Mouse (Mus musculus) myocyte (in vitro differentiated cells): ENCODE data around the gene Nuak1. TPM values are rescaled to one million over a fixed set of nuclear protein-coding genes. Genes with fewer than 3 reads are reported as not detected.

Experiments used
- H3K27me3 ChIP-seq: one replicate; pipeline ENCODE4 v1.6.1; 2011; ENCODE audit not compliant: control insufficient read depth, insufficient read depth, insufficient read length
- H3K36me3 ChIP-seq: one replicate; pipeline ENCODE4 v1.6.1; 2011; ENCODE audit not compliant: control insufficient read depth, insufficient read depth
- H3K4me2 ChIP-seq: one replicate; pipeline ENCODE4 v1.6.1; 2011; ENCODE audit warnings: low read depth, control low read depth
- H3K4me3 ChIP-seq: one replicate; pipeline ENCODE4 v1.5.1; 2011; ENCODE audit warnings: mild to moderate bottlenecking, control low read depth, moderate library complexity
- H3K79me2 ChIP-seq: one replicate; pipeline ENCODE4 v1.6.1; 2011; ENCODE audit not compliant: control insufficient read depth, insufficient read depth
- H3ac ChIP-seq: one replicate; pipeline ENCODE4 v1.6.1; 2011; ENCODE audit not compliant: control insufficient read depth, insufficient read length
- CEBPB ChIP-seq: IDR thresholded peaks from 2 replicates; pipeline ENCODE4 v1.6.1; 2011; ENCODE audit warnings: mild to moderate bottlenecking, moderate library complexity; ENCODE audit not compliant: poor library complexity, insufficient read depth, severe bottlenecking
- E2F4 ChIP-seq: IDR thresholded peaks from one replicate; pipeline ENCODE4 v1.6.1; 2011; ENCODE audit warnings: mild to moderate bottlenecking, control low read depth, moderate library complexity; ENCODE audit not compliant: insufficient read depth
- MAX ChIP-seq: IDR thresholded peaks from one replicate; pipeline ENCODE4 v1.6.1; 2011; ENCODE audit warnings: low read depth, mild to moderate bottlenecking, control low read depth
- MYOD1 ChIP-seq, 3 experiments: IDR thresholded peaks; one replicate each; pipeline ENCODE4 v1.6.1; 2011; ENCODE audit warnings: control low read depth in 2 of 3, low read depth in 2 of 3, mild to moderate bottlenecking in 2 of 3, moderate library complexity in 1 of 3; ENCODE audit not compliant: insufficient read length in 2 of 3, control insufficient read depth in 1 of 3
- MYOG ChIP-seq, 3 experiments: IDR thresholded peaks; one replicate each; pipeline ENCODE4 v1.6.1; 2011; ENCODE audit warnings: control low read depth in 2 of 3, low read depth in 2 of 3, mild to moderate bottlenecking in 2 of 3; ENCODE audit not compliant: insufficient read length in 2 of 3, control insufficient read depth in 1 of 3, insufficient read depth in 1 of 3
- POLR2A ChIP-seq: IDR thresholded peaks from one replicate; pipeline ENCODE4 v1.6.1; 2011; ENCODE audit warnings: low read depth, mild to moderate bottlenecking, control low read depth, moderate library complexity; ENCODE audit not compliant: insufficient read length
- POLR2AphosphoS2 ChIP-seq: IDR thresholded peaks from one replicate; pipeline ENCODE4 v1.6.1; 2011; ENCODE audit warnings: low read depth, control low read depth; ENCODE audit not compliant: insufficient read length
- REST ChIP-seq: IDR thresholded peaks from one replicate; pipeline ENCODE4 v1.6.1; 2011; ENCODE audit warnings: mild to moderate bottlenecking, control low read depth, moderate library complexity; ENCODE audit not compliant: insufficient read depth, insufficient read length
- SRF ChIP-seq: IDR thresholded peaks from one replicate; pipeline ENCODE4 v1.6.1; 2011; ENCODE audit warnings: low read depth; ENCODE audit not compliant: control insufficient read depth, insufficient read length
- TCF12 ChIP-seq: IDR thresholded peaks from one replicate; pipeline ENCODE4 v1.6.1; 2011; ENCODE audit warnings: mild to moderate bottlenecking, control low read depth; ENCODE audit not compliant: poor library complexity, insufficient read depth, severe bottlenecking
- TCF3 ChIP-seq: IDR thresholded peaks from one replicate; pipeline ENCODE4 v1.6.1; 2011; ENCODE audit warnings: low read depth, control low read depth; ENCODE audit not compliant: insufficient read length
- USF1 ChIP-seq: IDR thresholded peaks from one replicate; pipeline ENCODE4 v1.6.1; 2011; ENCODE audit warnings: low read depth, mild to moderate bottlenecking, control low read depth, moderate library complexity
- polyA plus RNA-seq: library from polyadenylated mRNA; unstranded; fragments of >200 nt; fragmentation: generic; extraction: Trizol; gene quantifications from one replicate; pipeline ENCODE4 v1.2.1, GENCODE M21; 2012; ENCODE audit warnings: missing spikeins

Gene Nuak1
- polyA plus RNA-seq, 1 experiment = 21.8 TPM

DNA sequence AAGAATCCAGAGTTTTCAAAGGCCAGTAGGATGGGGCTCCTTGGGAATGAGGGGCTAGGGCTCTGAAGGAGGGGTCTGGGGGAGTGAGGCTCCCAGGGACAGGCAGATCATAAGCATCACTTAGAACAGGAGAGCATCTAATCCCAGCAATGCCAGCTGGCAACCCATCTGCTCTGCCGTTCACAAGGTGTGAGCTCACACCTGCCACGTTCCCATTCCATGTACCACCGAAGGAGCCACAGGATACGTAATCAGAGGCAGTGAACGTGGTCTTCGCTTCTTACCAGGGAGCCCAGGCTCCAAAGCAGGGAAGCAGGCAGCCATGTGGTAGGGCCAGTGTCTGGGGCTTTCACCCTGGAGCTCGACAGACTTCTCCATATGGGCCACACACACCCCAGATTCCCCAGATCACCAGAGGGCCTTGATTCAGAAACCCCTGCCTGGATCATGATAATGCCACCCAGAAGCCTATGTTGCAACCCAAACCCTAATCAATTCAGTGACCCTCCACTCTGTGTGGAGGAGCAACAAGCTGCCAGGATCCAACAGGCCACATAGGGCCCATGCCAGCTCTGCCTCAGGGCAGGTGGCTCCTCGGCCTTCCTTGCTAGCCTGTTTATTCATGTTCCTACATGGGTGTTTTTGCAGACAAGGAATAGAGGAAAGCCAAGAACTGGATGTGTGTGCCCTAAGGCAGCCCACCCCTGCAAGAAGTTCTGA, 25.3 kb downstream of the Nuak1 start:
- Histone ChIP-seq H3K27me3 (no peaks in the 10 kb centered on the region), H3K4me2 (no peak overlapping the region), H3K36me3 (peaks cover 3% of the 10 kb centered on the region), H3K4me3 (no peak overlapping the region), H3K79me2 (peaks cover 46% of the 10 kb centered on the region), H3ac (no peak overlapping the region)
- TF ChIP-seq MYOD1 (IDR thresholded peaks at IDR 0.05; ENCODE audit: control insufficient read depth in 1 of 3, insufficient read length in 2 of 3, low read depth in 2 of 3) (no peak), TCF3 (no peak), CEBPB (no peak), MYOG (IDR thresholded peaks at IDR 0.05; ENCODE audit: control insufficient read depth in 1 of 3, insufficient read depth in 1 of 3, insufficient read length in 2 of 3, low read depth in 2 of 3) (no peak), POLR2AphosphoS2 (no peak), TCF12 (no peak), SRF (no peak), MAX (no peak), USF1 (no peak), E2F4 (no peak), REST (no peak), POLR2A (no peak)

DNA sequence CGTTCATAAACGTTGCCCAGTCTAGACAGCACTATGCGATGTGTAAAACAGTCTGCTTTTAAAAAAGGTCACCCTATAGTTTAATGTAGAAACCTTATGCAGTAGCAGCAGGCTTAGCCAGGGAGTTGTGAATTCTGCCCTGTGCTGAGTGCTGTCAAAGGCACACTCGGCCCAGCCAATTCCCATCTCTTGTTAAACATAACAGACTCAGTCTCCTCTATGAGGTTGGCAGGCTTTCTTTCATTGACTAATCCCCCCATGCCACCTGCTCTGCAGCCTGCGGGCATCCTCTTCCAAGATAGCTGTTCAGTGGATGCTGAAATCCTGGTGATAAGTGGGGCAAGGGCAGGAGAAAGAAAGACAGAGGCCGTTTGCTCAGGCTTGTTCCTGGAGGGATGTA, 27.1 kb downstream of the Nuak1 start:
- Histone ChIP-seq H3K4me2 (no peak overlapping the region), H3K4me3 (no peak overlapping the region)
- no peak for TF ChIP-seq MYOD1 (IDR thresholded peaks at IDR 0.05; ENCODE audit: control insufficient read depth in 1 of 3, insufficient read length in 2 of 3, low read depth in 2 of 3)
- no peak for TF ChIP-seq CEBPB
- TF ChIP-seq USF1 = no peak
- TF ChIP-seq TCF3 = no peak
- TF ChIP-seq SRF = no peak
- no peak for TF ChIP-seq REST
- TF ChIP-seq POLR2AphosphoS2 = no peak
- no peak for TF ChIP-seq POLR2A
- TF ChIP-seq MAX = no peak
- no peak for TF ChIP-seq MYOG (IDR thresholded peaks at IDR 0.05; ENCODE audit: control insufficient read depth in 1 of 3, insufficient read depth in 1 of 3, insufficient read length in 2 of 3, low read depth in 2 of 3)
- TF ChIP-seq E2F4 = no peak
- no peak for TF ChIP-seq TCF12

DNA sequence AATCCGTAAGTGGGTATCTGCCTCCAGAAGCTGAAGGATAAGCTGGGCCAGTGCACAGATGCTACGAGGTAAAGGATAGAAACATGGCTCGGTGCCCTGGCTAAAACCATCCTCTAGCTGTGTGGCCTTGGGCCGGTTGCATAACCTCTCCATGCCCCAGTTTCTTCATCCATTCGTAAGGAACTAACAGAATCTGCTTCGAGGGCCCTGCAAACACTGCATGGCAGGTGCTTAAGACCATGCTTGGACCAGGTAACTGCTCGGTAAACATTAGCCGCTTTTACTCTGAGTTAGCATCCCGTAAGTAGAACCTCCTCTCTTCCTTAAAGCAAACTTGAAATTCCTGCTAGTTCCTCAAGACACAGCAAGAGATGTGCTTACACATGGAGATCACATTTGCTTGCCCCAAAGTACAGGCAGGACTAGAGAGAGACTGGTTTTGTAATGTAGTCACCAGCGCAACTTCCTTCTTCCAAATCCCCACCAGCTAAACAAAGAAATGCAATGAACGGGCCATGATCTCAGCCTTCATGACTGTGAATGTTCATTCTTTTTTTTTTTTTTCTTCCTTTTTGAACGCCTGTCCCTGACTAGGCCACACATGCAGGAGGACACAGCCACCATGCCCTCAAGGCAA, 28.0 kb downstream of the Nuak1 start:
- H3ac ChIP-seq = no peak overlapping the region
- H3K27me3 ChIP-seq = no peaks in the 10 kb centered on the region
- no peaks in the 10 kb centered on the region for H3K36me3 ChIP-seq
- no peak overlapping the region for H3K4me3 ChIP-seq
- peaks cover 49% of the 10 kb centered on the region for H3K79me2 ChIP-seq
- no peak overlapping the region for H3K4me2 ChIP-seq
- TF ChIP-seq CEBPB (no peak), USF1 (no peak), MYOG (IDR thresholded peaks at IDR 0.05; ENCODE audit: control insufficient read depth in 1 of 3, insufficient read depth in 1 of 3, insufficient read length in 2 of 3, low read depth in 2 of 3) (no peak), E2F4 (no peak), POLR2A (no peak), TCF12 (no peak), REST (no peak)

More for the DNA sequence above, 27.1 kb downstream of the Nuak1 start:
- Histone ChIP-seq H3K79me2 (peaks cover 49% of the 10 kb centered on the region), H3ac (no peak overlapping the region), H3K27me3 (no peaks in the 10 kb centered on the region), H3K36me3 (no peaks in the 10 kb centered on the region)

DNA sequence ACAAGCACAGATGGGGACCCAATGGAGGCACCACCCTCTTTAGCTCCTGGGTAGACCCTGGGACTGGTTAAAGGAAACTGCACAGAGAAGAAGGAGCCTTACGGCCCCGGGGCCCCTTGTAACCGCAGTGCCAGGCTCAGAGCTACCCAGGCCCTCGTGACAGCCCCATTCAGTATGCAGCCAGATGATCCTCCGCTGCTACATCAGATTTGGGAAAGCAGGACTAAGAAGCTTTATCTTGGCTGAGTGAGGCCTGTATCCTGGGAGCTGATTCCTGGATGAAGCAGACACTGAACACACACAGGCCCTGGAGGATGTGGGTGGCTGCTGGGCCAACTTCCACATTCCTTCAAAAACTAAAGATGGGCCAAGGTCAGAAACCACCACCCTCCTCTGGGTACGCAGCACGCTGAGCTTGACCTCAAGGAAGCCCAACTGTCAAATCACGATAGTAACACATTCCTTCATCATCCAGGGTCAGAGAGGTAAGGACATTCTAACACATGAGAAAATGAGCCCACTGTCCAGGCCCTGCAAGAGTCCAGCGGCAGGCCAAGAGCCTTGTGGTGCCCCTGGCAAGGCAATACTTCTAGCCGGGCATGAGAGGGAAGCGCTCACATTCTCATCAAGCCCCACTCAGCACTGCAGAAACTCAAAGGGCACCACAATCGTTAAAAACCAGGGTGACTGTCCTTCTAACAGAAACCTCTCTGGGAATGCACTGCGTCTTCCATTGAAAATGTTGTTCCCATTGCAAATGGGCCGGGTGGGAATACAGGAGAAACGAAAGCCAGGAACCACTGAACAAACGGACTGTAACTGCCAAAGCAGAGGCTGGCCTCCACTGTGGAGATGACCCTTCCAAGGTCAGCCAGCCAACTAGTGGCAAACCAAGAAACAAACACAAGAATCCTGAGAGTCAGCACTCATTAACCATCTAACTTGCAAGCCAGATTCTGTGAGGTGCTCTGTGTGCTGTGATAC, 29.0 kb downstream of the Nuak1 start:
- no peak for TF ChIP-seq TCF3
- Histone ChIP-seq H3ac (no peak overlapping the region), H3K27me3 (no peaks in the 10 kb centered on the region), H3K4me2 (no peak overlapping the region), H3K79me2 (peaks cover 47% of the 10 kb centered on the region), H3K36me3 (no peaks in the 10 kb centered on the region), H3K4me3 (no peak overlapping the region)
